10 mouse cellular contexts compared by ENCODE assay signal in genomic region chr4:116703804-116704203, GRCm38 (mm10). TPM values are rescaled to one million over a fixed set of nuclear protein-coding genes. Genes with fewer than 3 reads are reported as not detected.
DNase-seq lines count a peak whose midpoint lies in the region; ATAC-seq and TF ChIP-seq lines count a peak whose summit lies in the region.
"Had no signal": no experiment of that assay in that cellular context is flagged by ENCODE, and none has a peak within 500 bp of the region (broad histone marks: within the 10 kb centered on the region; RNA-seq: fewer than 3 reads in every experiment).

No protein-coding gene starts in this region.

- in situ Hi-C loops in ES-E14 (cut with MboI; ENCODE audit: low sequenced_read_pairs in 2 of 2, unreplicated experiment in 2 of 2) = no loop called here

- peaks cover 26% of the 10 kb centered on the region for H3K36me3 ChIP-seq in hindbrain, embryonic 14.5 days (replicated peaks; ENCODE audit: control insufficient read depth, insufficient read depth)
- peaks cover 31% of the 10 kb centered on the region for H3K36me3 ChIP-seq in hindbrain, embryonic 12.5 days
- peaks cover 10% of the 10 kb centered on the region for H3K36me3 ChIP-seq in ES-E14 (ENCODE audit: control insufficient read depth, insufficient read depth, low read length, poor library complexity, severe bottlenecking)

- 40% methylated on average over 6 of the region's 6 CpGs for WGBS in hindbrain, embryonic 14.5 days
- WGBS in hindbrain, embryonic 12.5 days = 39% methylated on average over 6 of the region's 6 CpGs

- H3K4me1 ChIP-seq in hindbrain, embryonic 14.5 days (replicated peaks; ENCODE audit: control insufficient read depth, insufficient read depth, low read length) = peaks cover 6% of the 10 kb centered on the region; the same call in 1 of the 2 replicates
- peaks cover 6% of the 10 kb centered on the region; the same call in 1 of the 2 replicates for H3K4me1 ChIP-seq in hindbrain, embryonic 12.5 days
- H3K4me1 ChIP-seq in ES-E14 (ENCODE audit: control insufficient read depth in 2 of 2, insufficient read depth in 2 of 2, low read length in 2 of 2, poor library complexity in 1 of 2) = no peaks in the 10 kb centered on the region

- no peak overlapping the region for H3K27ac ChIP-seq in hindbrain, embryonic 14.5 days
- no peak overlapping the region for H3K27ac ChIP-seq in hindbrain, embryonic 12.5 days
- no peak overlapping the region for H3K27ac ChIP-seq in ES-E14 (ENCODE audit: insufficient read depth, low read depth, low read length, poor library complexity, severe bottlenecking)
- H3K27ac ChIP-seq in gastrocnemius, adult 2 months = no peak overlapping the region
- H3K27ac ChIP-seq: embryonic facial prominence, embryonic 15.5 days; midbrain, embryonic 12.5 days had no signal

- no peak overlapping the region for H3K4me2 ChIP-seq in hindbrain, embryonic 14.5 days (replicated peaks)
- no peak overlapping the region for H3K4me2 ChIP-seq in hindbrain, embryonic 12.5 days (replicated peaks)
- H3K4me2 ChIP-seq: embryonic facial prominence, embryonic 15.5 days; midbrain, embryonic 12.5 days had no signal

- no peak overlapping the region for H3K9ac ChIP-seq in hindbrain, embryonic 14.5 days
- no peak overlapping the region for H3K9ac ChIP-seq in hindbrain, embryonic 12.5 days
- no peak overlapping the region for H3K9ac ChIP-seq in ES-E14 (ENCODE audit: insufficient read depth, low read depth, low read length, poor library complexity, severe bottlenecking)
- H3K9ac ChIP-seq: embryonic facial prominence, embryonic 15.5 days; midbrain, embryonic 12.5 days had no signal

- intact Hi-C loops in gastrocnemius, adult 2 months (cut with DNase I) = no loop called here

- H3K4me3 ChIP-seq in hindbrain, embryonic 14.5 days (replicated peaks; ENCODE audit: low read length) = no peak overlapping the region
- no peak overlapping the region for H3K4me3 ChIP-seq in hindbrain, embryonic 12.5 days
- no peak overlapping the region for H3K4me3 ChIP-seq in ES-E14 (ENCODE audit: insufficient read depth in 1 of 2, low read depth in 1 of 2, low read length in 2 of 2, poor library complexity in 1 of 2, severe bottlenecking in 1 of 2)
- H3K4me3 ChIP-seq in gastrocnemius, adult 2 months = no peak overlapping the region
- H3K4me3 ChIP-seq: embryonic facial prominence, embryonic 15.5 days; midbrain, embryonic 12.5 days had no signal

- no peaks in the 10 kb centered on the region for H3K27me3 ChIP-seq in hindbrain, embryonic 14.5 days (ENCODE audit: control insufficient read depth, insufficient read depth, low read length)
- H3K27me3 ChIP-seq in hindbrain, embryonic 12.5 days = no peaks in the 10 kb centered on the region
- H3K27me3 ChIP-seq: embryonic facial prominence, embryonic 15.5 days; midbrain, embryonic 12.5 days had no signal

- TF ChIP-seq CTCF in gastrocnemius, adult 2 months (IDR thresholded peaks at IDR 0.05) = peak; percentile 91

- peak; percentile 59 for DNase-seq in hindbrain, embryonic 14.5 days (ENCODE audit: low spot score)
- DNase-seq in ES-E14 (ENCODE audit: low read depth, low spot score) = peak; percentile 85
- DNase-seq in cerebellum, adult 11-12 months = peak; percentile 54
- peak; percentile 76 for DNase-seq in gastrocnemius, adult 2 months
- DNase-seq in layer of hippocampus, postnatal 14 days (ENCODE audit: low spot score in 2 of 2) = peak; percentile 50 to 54
- DNase-seq in thymus, postnatal 0 days (ENCODE audit: low spot score) = peak; percentile 76

- no peak for ATAC-seq in hindbrain, embryonic 14.5 days (ENCODE audit: low FRiP score)
- ATAC-seq in hindbrain, embryonic 12.5 days (ENCODE audit: low FRiP score) = no peak
- ATAC-seq in monocyte, adult 5-6 weeks (replicated peaks; ENCODE audit: insufficient number of reproducible peaks, low FRiP score, low TSS enrichment, poor library complexity, severe bottlenecking) = peak; percentile 50; the same call in 1 of the 2 replicates

- H3K9me3 ChIP-seq in hindbrain, embryonic 14.5 days (ENCODE audit: control insufficient read depth, low read length) = no peaks in the 10 kb centered on the region
- no peaks in the 10 kb centered on the region for H3K9me3 ChIP-seq in hindbrain, embryonic 12.5 days (replicated peaks)
- no peaks in the 10 kb centered on the region for H3K9me3 ChIP-seq in ES-E14 (ENCODE audit: control insufficient read depth, insufficient read depth, low read depth, low read length)
- H3K9me3 ChIP-seq: embryonic facial prominence, embryonic 15.5 days; midbrain, embryonic 12.5 days had no signal

TF ChIP-seq in ES-E14, 5 proteins besides CTCF, POLR2A, EP300 and RAD21:
- TF ChIP-seq CHD2 (IDR thresholded peaks at IDR 0.05; ENCODE audit: low read depth, low read length) = no peak
- no peak for TF ChIP-seq MAFK (IDR thresholded peaks at IDR 0.05; ENCODE audit: insufficient read depth, low read depth, low read length)
- no peak for TF ChIP-seq ZC3H11A (IDR thresholded peaks at IDR 0.05; ENCODE audit: borderline replicate concordance, low read depth, low read length)
- no peak for TF ChIP-seq ZNF384 (IDR thresholded peaks at IDR 0.05; ENCODE audit: low read depth, low read length)
- TF ChIP-seq HCFC1 (IDR thresholded peaks at IDR 0.05; ENCODE audit: borderline replicate concordance, insufficient read depth, low read length) = no peak
TF ChIP-seq in ES-E14: peak in this region for 0.

RNA-seq across cellular contexts. Expression of gene Mmachc, which starts 4.4 kb away (rescaled TPM):
- polyA plus RNA-seq in hindbrain, embryonic 14.5 days (2014; fragmentation: Nextera tagmentation; extraction: Ambion mirVana) = 11.0 and 14.8 TPM in 2 replicates
- polyA plus RNA-seq in hindbrain, embryonic 12.5 days (2016; fragmentation: Nextera tagmentation; extraction: Ambion mirVana) = 26.0 and 26.2 TPM in 2 replicates
- total RNA-seq in ES-E14 (2012; rRNA removed) = 15.8 and 18.7 TPM in 2 replicates
- total RNA-seq in gastrocnemius, adult 2 months (2021) = 10 to 100 TPM; 25.5 to 46.4 TPM
- 10 to 100 TPM; 16.0 to 19.0 TPM for total RNA-seq in layer of hippocampus, postnatal 14 days (2021)
- total RNA-seq in monocyte, adult 5-6 weeks (2017) = 1.6 to 3.3 TPM (median 2.4 TPM) in 3 replicates
- polyA plus RNA-seq in thymus, postnatal 0 days (2015; fragmentation: Nextera tagmentation; extraction: Ambion mirVana) = 12.0 and 13.6 TPM in 2 replicates

RNA-seq across cellular contexts. Expression of gene Ccdc163, which starts 4.5 kb away (rescaled TPM):
- polyA plus RNA-seq in hindbrain, embryonic 14.5 days (2014; fragmentation: Nextera tagmentation; extraction: Ambion mirVana) = 11.3 and 11.5 TPM in 2 replicates
- 22.4 and 23.6 TPM in 2 replicates for polyA plus RNA-seq in hindbrain, embryonic 12.5 days (2016; fragmentation: Nextera tagmentation; extraction: Ambion mirVana)
- total RNA-seq in ES-E14 (2012; rRNA removed) = 18.6 and 21.9 TPM in 2 replicates
- total RNA-seq in gastrocnemius, adult 2 months (2021) = 1 to 10 TPM; 1.9 to 3.8 TPM
- total RNA-seq in layer of hippocampus, postnatal 14 days (2021) = 1 to 10 TPM; 2.9 to 4.5 TPM
- 4.7 to 14.7 TPM (median 10.7 TPM) in 3 replicates for total RNA-seq in monocyte, adult 5-6 weeks (2017)
- polyA plus RNA-seq in thymus, postnatal 0 days (2015; fragmentation: Nextera tagmentation; extraction: Ambion mirVana) = 21.5 and 23.7 TPM in 2 replicates

RNA-seq across cellular contexts. Expression of gene Tesk2, which starts 16.9 kb away (rescaled TPM):
- 2.8 and 3.0 TPM in 2 replicates for polyA plus RNA-seq in hindbrain, embryonic 14.5 days (2014; fragmentation: Nextera tagmentation; extraction: Ambion mirVana)
- polyA plus RNA-seq in hindbrain, embryonic 12.5 days (2016; fragmentation: Nextera tagmentation; extraction: Ambion mirVana) = 6.9 and 7.4 TPM in 2 replicates
- 15.3 and 20.6 TPM in 2 replicates for total RNA-seq in ES-E14 (2012; rRNA removed)
- total RNA-seq in gastrocnemius, adult 2 months (2021) = 1 to 10 TPM; 1.5 TPM
- total RNA-seq in layer of hippocampus, postnatal 14 days (2021) = 1 to 10 TPM; 5.2 to 5.4 TPM
- 3.6 to 9.1 TPM (median 5.9 TPM) in 3 replicates for total RNA-seq in monocyte, adult 5-6 weeks (2017)
- polyA plus RNA-seq in thymus, postnatal 0 days (2015; fragmentation: Nextera tagmentation; extraction: Ambion mirVana) = 4.3 and 4.7 TPM in 2 replicates

RNA-seq across cellular contexts. Expression of gene Prdx1, which starts 18.5 kb away (rescaled TPM):
- polyA plus RNA-seq in hindbrain, embryonic 14.5 days (2014; fragmentation: Nextera tagmentation; extraction: Ambion mirVana) = 432 and 436 TPM in 2 replicates
- 731 and 767 TPM in 2 replicates for polyA plus RNA-seq in hindbrain, embryonic 12.5 days (2016; fragmentation: Nextera tagmentation; extraction: Ambion mirVana)
- 444 and 682 TPM in 2 replicates for total RNA-seq in ES-E14 (2012; rRNA removed)
- total RNA-seq in gastrocnemius, adult 2 months (2021) = 100 to 1,000 TPM; 260 to 273 TPM
- total RNA-seq in layer of hippocampus, postnatal 14 days (2021) = 100 to 1,000 TPM; 185 to 195 TPM
- 173 to 407 TPM (median 323 TPM) in 3 replicates for total RNA-seq in monocyte, adult 5-6 weeks (2017)
- 1,118 and 1,206 TPM in 2 replicates for polyA plus RNA-seq in thymus, postnatal 0 days (2015; fragmentation: Nextera tagmentation; extraction: Ambion mirVana)

RNA-seq across cellular contexts. Expression of gene Akr1a1, which starts 52.3 kb away (rescaled TPM):
- 712 and 742 TPM in 2 replicates for polyA plus RNA-seq in hindbrain, embryonic 14.5 days (2014; fragmentation: Nextera tagmentation; extraction: Ambion mirVana)
- polyA plus RNA-seq in hindbrain, embryonic 12.5 days (2016; fragmentation: Nextera tagmentation; extraction: Ambion mirVana) = 566 and 569 TPM in 2 replicates
- total RNA-seq in ES-E14 (2012; rRNA removed) = 197 and 262 TPM in 2 replicates
- total RNA-seq in gastrocnemius, adult 2 months (2021) = 100 to 1,000 TPM; 178 to 196 TPM
- 100 to 1,000 TPM; 474 to 484 TPM for total RNA-seq in layer of hippocampus, postnatal 14 days (2021)
- total RNA-seq in monocyte, adult 5-6 weeks (2017) = 380 to 470 TPM (median 418 TPM) in 3 replicates
- 624 and 637 TPM in 2 replicates for polyA plus RNA-seq in thymus, postnatal 0 days (2015; fragmentation: Nextera tagmentation; extraction: Ambion mirVana)
